Mouse (Mus musculus) brain, adult 2 months (tissue): ENCODE results near the gene Klhl8.

Source experiments
- DNase-seq: peaks from one replicate; pipeline ENCODE4 v3.0.0; 2011; ENCODE audit warnings: low read depth, low spot score

Gene Klhl8

GRCm38 (mm10) chr5:103846609-103847008 is 64.5 kb downstream of the Klhl8 start:
- no peak for DNase-seq

- no peak for DNase-seq
Measured at GRCm38 (mm10) chr5:103846154-103846551, 64.9 kb downstream of the Klhl8 start.

GRCm38 (mm10) chr5:103845418-103846153 is 65.5 kb downstream of the Klhl8 start:
- DNase-seq, result peak; percentile 67

GRCm38 (mm10) chr5:103843938-103844337 is 67.1 kb downstream of the Klhl8 start:
- DNase-seq, result peak; percentile 59

- no peak for DNase-seq
Measured at GRCm38 (mm10) chr5:103839265-103839626, 71.8 kb downstream of the Klhl8 start.

- no peak for DNase-seq
Measured at GRCm38 (mm10) chr5:103838550-103839264, 72.4 kb downstream of the Klhl8 start.

- DNase-seq, result no peak
Measured at GRCm38 (mm10) chr5:103836148-103836784, 74.8 kb downstream of the Klhl8 start.

- no peak for DNase-seq
Measured at GRCm38 (mm10) chr5:103835471-103836147, 75.5 kb downstream of the Klhl8 start.

- DNase-seq, result no peak
Measured at GRCm38 (mm10) chr5:103830886-103831285, 80.2 kb downstream of the Klhl8 start.

- DNase-seq, result no peak
Measured at GRCm38 (mm10) chr5:103829158-103829557, 81.9 kb downstream of the Klhl8 start.

GRCm38 (mm10) chr5:103828729-103829128 is 82.3 kb downstream of the Klhl8 start:
- no peak for DNase-seq

GRCm38 (mm10) chr5:103828304-103828703 is 82.8 kb downstream of the Klhl8 start:
- DNase-seq, result no peak

GRCm38 (mm10) chr5:103822949-103823348 is 88.1 kb downstream of the Klhl8 start:
- no peak for DNase-seq

- DNase-seq, result peak; percentile 50
Measured at GRCm38 (mm10) chr5:103821500-103822298, 89.4 kb downstream of the Klhl8 start.

GRCm38 (mm10) chr5:103821062-103821461 is 90.0 kb downstream of the Klhl8 start:
- no peak for DNase-seq

GRCm38 (mm10) chr5:103819674-103820073 is 91.4 kb downstream of the Klhl8 start:
- DNase-seq, result no peak

- peak; percentile 63 for DNase-seq
Measured at GRCm38 (mm10) chr5:103818602-103819001, 92.5 kb downstream of the Klhl8 start.

- peak; percentile 91 for DNase-seq
Measured at GRCm38 (mm10) chr5:103817754-103818153, 93.3 kb downstream of the Klhl8 start.

GRCm38 (mm10) chr5:103816718-103817117 is 94.3 kb downstream of the Klhl8 start:
- DNase-seq, result no peak

GRCm38 (mm10) chr5:103815249-103815617 is 95.8 kb downstream of the Klhl8 start:
- no peak for DNase-seq

- DNase-seq, result no peak
Measured at GRCm38 (mm10) chr5:103814551-103815248, 96.4 kb downstream of the Klhl8 start.
